12 mouse cellular contexts compared by ENCODE assay signal in the genomic region with DNA sequence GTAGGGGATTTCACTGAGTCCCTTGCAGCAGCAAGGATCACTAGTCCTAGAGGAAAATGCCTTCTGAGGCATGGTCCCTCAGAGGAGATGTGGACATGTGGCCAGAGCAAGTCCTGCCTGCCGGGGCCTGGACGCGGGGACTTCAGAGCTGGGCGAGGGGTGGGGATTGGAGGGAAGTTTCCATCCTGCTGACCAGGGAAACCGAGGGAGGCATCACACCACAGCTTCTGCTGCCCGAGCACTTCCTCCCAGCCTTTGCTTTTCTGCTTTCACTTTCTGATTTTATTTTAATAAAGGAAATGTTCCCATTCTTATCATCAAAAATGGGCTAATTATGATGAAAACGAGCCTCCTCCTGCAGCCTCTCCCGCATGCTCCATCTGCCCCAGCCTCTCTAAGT. TPM values are rescaled to one million over a fixed set of nuclear protein-coding genes. Genes with fewer than 3 reads are reported as not detected.
DNase-seq lines count a peak whose midpoint lies in the region; ATAC-seq and TF ChIP-seq lines count a peak whose summit lies in the region.
"Had no signal": no experiment of that assay in that cellular context is flagged by ENCODE, and none has a peak within 500 bp of the region (broad histone marks: within the 10 kb centered on the region; RNA-seq: fewer than 3 reads in every experiment).

No protein-coding gene starts in this region.

- peaks cover 12% of the 10 kb centered on the region for H3K4me1 ChIP-seq in kidney, adult 2 months (ENCODE audit: control insufficient read depth, insufficient read depth, low read length)
- peaks cover 8% of the 10 kb centered on the region; the same call in 1 of the 2 replicates for H3K4me1 ChIP-seq in kidney, embryonic 15.5 days
- peaks cover 9% of the 10 kb centered on the region for H3K4me1 ChIP-seq in brown adipose tissue, adult 24 weeks (ENCODE audit: control insufficient read depth, insufficient read depth, insufficient read length, low read length)
- H3K4me1 ChIP-seq: forebrain, embryonic 10.5 days had no signal

- no peaks in the 10 kb centered on the region for H3K27me3 ChIP-seq in kidney, adult 2 months (replicated peaks; ENCODE audit: control insufficient read depth, insufficient read depth, low read length)
- H3K27me3 ChIP-seq in kidney, embryonic 15.5 days = no peaks in the 10 kb centered on the region

- no peaks in the 10 kb centered on the region; the same call in 1 of the 2 replicates for H3K36me3 ChIP-seq in kidney, adult 2 months (ENCODE audit: control insufficient read depth, insufficient read depth, low read length)
- H3K36me3 ChIP-seq in kidney, embryonic 15.5 days = peaks cover 84% of the 10 kb centered on the region

- H3K4me3 ChIP-seq in kidney, adult 2 months (ENCODE audit: insufficient read depth, low read depth, low read length) = peak overlapping the region; percentile 7; the same call in 1 of the 2 replicates
- H3K4me3 ChIP-seq in kidney, embryonic 15.5 days (replicated peaks) = no peak overlapping the region
- H3K4me3 ChIP-seq in brown adipose tissue, adult 24 weeks (ENCODE audit: insufficient read depth, low read depth, low read length) = peak overlapping the region; percentile 42
- H3K4me3 ChIP-seq: forebrain, embryonic 10.5 days had no signal

- H3K27ac ChIP-seq in kidney, adult 2 months (ENCODE audit: insufficient read depth, low read depth, low read length) = peak overlapping the region; percentile 82
- no peak overlapping the region for H3K27ac ChIP-seq in kidney, embryonic 15.5 days
- peak overlapping the region; percentile 77 for H3K27ac ChIP-seq in brown adipose tissue, adult 24 weeks (replicated peaks; ENCODE audit: low read depth, low read length)
- H3K27ac ChIP-seq: forebrain, embryonic 10.5 days had no signal

- TF ChIP-seq CTCF in kidney, adult 2 months (conservative IDR thresholded peaks at IDR 0.05; ENCODE audit: insufficient read depth, insufficient read length, low read depth, low read length) = no peak

- no peak for TF ChIP-seq POLR2A in kidney, adult 2 months (IDR thresholded peaks at IDR 0.05; ENCODE audit: low read depth, low read length)

- H3K9ac ChIP-seq in kidney, embryonic 15.5 days = no peak overlapping the region

- 47% methylated on average over 8 of the region's 8 CpGs for WGBS in kidney, adult 2 months
- WGBS in kidney, embryonic 15.5 days = 84% methylated on average over 8 of the region's 8 CpGs

- no peaks in the 10 kb centered on the region for H3K9me3 ChIP-seq in kidney, embryonic 15.5 days (replicated peaks)
- H3K9me3 ChIP-seq: forebrain, embryonic 10.5 days had no signal

- no peak for ATAC-seq in kidney, embryonic 15.5 days (replicated peaks; ENCODE audit: low FRiP score)

- peak; percentile 46 for DNase-seq in kidney, adult 2 months
- peak; percentile 11 for DNase-seq in 416B (ENCODE audit: low read depth)
- peak; percentile 56 for DNase-seq in induced T-regulatory cell, adult 2 months (ENCODE audit: low read depth)
- no peak for DNase-seq in urinary bladder, postnatal 4 days (ENCODE audit: low spot score in 2 of 2)
- no peak for DNase-seq in adrenal gland, postnatal 25 days
- no peak for DNase-seq in cerebellum, adult 11-12 months
- DNase-seq: embryo, embryonic 11 days; gastrocnemius, postnatal 25 days; midbrain, embryonic 14.5 days had no signal

- H3K4me2 ChIP-seq in kidney, embryonic 15.5 days = no peak overlapping the region

RNA-seq across cellular contexts. Expression of a gene that starts 27.5 kb away (rescaled TPM):
- 62.1 and 68.7 TPM in 2 replicates for polyA plus RNA-seq in kidney, adult 2 months (2012; rRNA removed)
- polyA plus RNA-seq in kidney, embryonic 15.5 days (2015; fragmentation: Nextera tagmentation; extraction: Ambion mirVana) = 65.2 and 65.3 TPM in 2 replicates
- 12.6 and 15.9 TPM in 2 replicates for polyA plus RNA-seq in brown adipose tissue, adult 24 weeks (2012; ENCODE audit: insufficient read depth, insufficient read length, missing spikeins)
- 61.7 and 111 TPM in 2 replicates for total RNA-seq in adrenal gland, postnatal 25 days (2021)

Comparison
In these comparisons a context has a peak if more than half of its experiments do, and no peak if none do; other contexts are left out.
1. DNase-seq: peak in kidney, adult 2 months (single experiment), 416B (single experiment) and induced T-regulatory cell, adult 2 months (single experiment); none in urinary bladder, postnatal 4 days (0 of 2), adrenal gland, postnatal 25 days (single experiment) and cerebellum, adult 11-12 months (single experiment).